Mouse (Mus musculus): ENCODE data around the gene Xkr7.

Gene Xkr7

GRCm38 (mm10) chr2:153074651-153075050 lies 43.0 kb downstream of the Xkr7 start:
- no peak for DNase-seq

GRCm38 (mm10) chr2:153075961-153076360 lies 44.3 kb downstream of the Xkr7 start:
- no peak for DNase-seq

DNA sequence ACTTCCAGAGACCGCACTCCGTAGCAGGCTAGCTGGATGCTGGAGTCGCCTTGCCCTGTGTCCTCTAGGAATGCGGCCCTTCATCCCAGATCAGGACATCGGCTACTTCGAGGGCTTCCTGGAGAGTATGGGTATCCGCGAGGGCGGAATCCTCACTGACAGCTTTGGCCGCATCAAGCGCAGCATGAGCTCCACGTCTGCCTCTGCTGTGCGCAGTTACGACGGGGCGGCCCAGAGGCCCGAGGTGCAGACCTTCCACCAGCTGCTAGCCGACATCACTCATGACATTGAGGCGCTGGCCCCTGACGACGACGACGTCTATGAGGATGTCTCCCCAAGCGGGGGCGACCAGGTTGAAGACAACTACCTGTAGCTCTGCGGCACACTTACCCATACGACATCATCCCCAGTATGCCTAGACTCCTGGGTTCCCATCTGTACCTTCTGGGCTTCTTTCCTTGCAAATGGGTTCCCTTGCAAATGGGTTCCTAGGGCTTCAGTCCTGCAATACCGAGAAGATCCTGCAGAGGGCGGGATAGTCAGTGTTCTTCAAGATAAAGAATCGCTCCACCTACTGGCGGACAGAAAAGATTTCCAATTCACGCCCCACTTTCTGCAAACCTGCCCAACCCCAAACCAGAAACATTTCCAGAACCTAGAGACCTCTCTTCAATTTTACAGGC lies 49.3 kb downstream of the Xkr7 start:
- DNase-seq: peak; percentile 76

DNA sequence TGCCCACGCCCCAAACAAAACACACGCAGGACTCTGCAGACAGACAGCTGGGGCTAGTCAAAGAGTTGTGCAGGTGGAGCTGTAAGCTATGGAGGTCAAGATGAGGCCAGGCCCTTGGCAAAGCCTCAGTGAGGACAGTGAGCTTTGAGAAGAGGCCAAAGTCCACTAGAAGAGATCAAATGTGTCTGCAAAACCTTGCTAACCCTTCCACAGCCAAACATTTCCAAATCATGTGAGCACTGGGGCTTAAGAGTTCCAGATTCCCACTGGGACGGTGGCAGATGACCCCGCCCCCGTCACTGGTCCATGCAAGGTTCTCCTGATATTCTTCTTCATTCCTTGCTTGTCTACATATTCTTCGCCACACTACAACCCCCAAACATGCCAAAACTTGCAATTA lies 50.2 kb downstream of the Xkr7 start:
- no peak for DNase-seq

DNA sequence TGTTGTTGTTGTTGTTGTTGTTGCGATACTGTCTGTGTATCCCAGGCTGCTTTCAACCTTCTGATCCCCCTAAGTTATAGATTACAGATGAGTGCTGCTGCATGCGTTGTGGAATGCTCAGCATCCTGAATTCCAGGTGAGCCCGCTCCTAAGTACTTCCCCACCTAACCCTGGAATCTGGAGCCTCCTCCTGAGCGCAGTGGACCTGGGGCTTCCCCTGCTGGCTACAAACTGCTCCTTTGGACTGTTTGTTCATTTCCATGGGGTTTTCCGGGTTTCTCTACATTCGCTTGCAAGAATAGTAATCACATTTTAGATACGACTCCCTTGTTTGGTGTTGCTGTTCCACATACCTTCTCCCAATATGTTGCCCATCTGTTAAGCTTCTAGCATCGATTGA lies 51.6 kb downstream of the Xkr7 start:
- DNase-seq: no peak

- DNase-seq: no peak
Measured at GRCm38 (mm10) chr2:153083824-153084223, 52.2 kb downstream of the Xkr7 start.

DNA sequence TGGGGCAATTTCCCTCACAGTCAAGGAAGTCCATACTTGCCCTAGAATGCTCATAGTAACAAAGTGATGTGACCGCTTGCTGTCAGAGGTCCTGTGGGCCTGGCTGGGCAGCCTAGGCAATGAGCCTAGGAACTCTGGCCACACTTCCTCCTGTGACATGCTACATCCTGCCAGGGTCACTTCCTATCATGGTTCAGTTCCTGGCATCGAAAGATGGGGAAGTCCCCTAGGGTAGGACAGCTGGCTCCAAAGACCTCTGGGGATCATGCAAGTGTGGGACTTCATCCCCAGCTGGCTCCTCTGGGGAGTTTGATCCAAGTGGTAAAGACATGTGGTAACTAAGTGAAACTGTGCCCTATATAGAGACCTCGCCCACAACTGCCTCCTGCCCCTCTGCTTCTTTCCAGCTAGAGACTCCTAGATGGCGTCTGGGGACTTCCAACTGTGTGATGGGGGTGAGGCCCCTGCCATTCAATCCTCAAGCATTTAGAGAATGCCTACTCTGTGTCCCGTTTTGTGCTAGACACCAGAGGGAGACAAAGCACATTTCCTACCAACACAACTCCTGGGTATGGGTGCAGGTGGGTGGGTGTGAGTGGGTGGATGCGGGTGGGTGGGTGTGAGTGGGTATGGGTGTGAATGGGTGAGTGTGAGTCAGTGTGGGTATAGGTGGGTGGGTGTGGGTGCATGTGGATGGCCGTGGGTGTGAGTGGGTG lies 52.8 kb downstream of the Xkr7 start:
- no peak for DNase-seq

DNA sequence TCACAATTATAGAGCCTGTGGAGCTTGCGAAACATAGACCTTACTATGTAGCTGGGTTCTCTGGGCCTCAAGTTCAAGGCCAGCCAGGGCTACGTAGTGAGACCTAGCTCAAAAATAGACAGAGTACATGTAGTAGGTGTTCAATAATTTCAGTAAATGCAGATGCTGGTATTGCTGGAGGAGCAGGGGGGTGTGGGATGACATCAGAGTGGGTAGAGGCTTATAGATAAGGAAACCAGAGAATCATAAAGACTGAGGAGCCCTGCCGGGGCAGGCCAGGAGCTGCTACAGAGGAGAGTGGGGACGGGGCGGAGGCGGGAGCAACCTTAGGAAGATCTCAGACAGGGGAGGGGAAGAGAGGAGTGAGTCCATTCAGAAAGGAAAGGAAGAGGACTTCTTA lies 53.9 kb downstream of the Xkr7 start:
- no peak for DNase-seq

DNA sequence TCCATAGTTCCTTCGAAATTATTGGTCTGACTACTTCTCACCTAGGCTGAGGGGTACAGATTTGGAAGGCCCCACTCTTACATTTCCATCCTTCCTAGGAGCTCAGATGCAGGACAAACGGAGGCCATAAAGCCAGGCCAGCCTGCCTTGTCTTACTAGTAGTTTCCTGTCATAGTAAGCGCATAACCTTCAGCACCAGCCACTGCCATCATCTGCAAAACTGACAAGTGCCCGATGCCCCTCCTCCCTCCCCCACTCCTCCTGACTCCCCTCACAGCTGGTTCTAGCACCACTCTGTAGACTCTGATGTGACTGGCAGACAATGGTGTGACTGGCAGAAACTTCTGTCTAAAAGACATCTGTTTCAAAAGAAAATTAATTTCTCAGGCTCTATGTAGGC lies 54.5 kb downstream of the Xkr7 start:
- no peak for DNase-seq

DNA sequence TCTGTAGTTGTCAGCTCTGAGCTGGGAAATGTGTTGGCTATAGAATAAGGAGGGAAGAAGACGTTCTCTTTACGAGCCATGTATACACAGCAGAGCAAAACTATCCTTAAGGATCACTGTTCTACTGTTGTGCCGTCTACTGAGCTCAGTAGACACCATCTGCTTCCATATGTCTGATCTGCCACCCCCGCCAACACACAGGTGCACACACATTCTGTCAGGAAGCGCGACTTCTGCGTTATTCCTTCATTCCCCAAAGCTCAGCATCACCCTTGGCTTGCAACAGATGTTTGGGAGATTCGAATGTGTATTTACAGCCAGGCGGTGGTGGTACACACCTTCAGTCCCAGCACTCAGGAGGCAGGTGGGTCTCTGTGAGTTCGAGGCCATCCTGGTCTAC lies 55.4 kb downstream of the Xkr7 start:
- DNase-seq: no peak

GRCm38 (mm10) chr2:153089316-153089715 lies 57.7 kb downstream of the Xkr7 start:
- no peak for DNase-seq

DNA sequence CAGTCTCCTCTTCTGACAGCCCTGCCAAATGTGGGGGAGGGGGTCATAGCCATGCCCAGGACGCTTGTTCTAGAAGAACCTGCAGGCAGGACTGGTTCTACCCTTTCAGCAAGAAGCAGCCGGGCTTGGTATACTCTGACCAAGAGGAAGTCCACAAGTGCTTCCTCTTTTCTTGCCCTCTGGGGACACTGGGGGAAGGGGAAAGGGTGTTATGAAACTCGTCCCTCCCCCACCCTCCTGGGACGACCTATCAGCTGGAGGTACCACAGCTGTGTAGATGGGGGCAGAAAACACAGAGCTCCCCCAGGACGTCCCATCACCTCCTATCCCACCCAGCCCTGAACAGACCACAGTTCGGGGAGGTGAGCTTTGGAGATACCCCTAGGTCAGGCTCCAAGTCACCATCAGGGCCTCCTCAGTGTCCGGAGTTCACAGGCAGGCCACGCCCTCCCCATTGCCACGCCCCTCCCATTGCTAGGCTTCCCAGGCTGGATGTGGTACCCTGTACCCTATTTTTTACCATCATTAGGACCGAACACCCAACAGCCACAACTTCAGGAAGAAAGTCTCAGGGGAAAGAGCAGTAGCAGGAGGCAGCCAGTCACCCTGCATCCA lies 59.0 kb downstream of the Xkr7 start:
- DNase-seq: no peak

Data from cerebellum, adult 11 months (tissue).